Mouse (Mus musculus): ENCODE results near the gene Zfp108.
A peak's percentile ranks its signal among the peaks of the same experiment; 100 is the strongest.
"Not testable (repeated sequence)": the region's sequence is repeated elsewhere in the genome, so short reads cannot be mapped to it uniquely, and the experiment has no call there.

The Zfp108 gene

GRCm38 (mm10) chr7:24254633-24255474 lies at the start of gene Zfp108:
Gene Zfp108, plus strand, starts transcription at chr7:24254794.
- DNase-seq (ENCODE audit: low read depth, low spot score) = peak; percentile 84

GRCm38 (mm10) chr7:24207488-24208261 lies 46.9 kb upstream of the Zfp108 start:
- peak; percentile 62 for DNase-seq (ENCODE audit: low read depth, low spot score)

- no peak for DNase-seq (ENCODE audit: low read depth, low spot score)
Observed at GRCm38 (mm10) chr7:24208282-24208886, 46.2 kb upstream of the Zfp108 start.

- DNase-seq (ENCODE audit: low read depth, low spot score) = no peak
Observed at GRCm38 (mm10) chr7:24210296-24210695, 44.3 kb upstream of the Zfp108 start.

GRCm38 (mm10) chr7:24211343-24211742 lies 43.3 kb upstream of the Zfp108 start, which contains the start of gene Zfp111:
Gene Zfp111, minus strand, starts transcription at chr7:24211443.
- DNase-seq (ENCODE audit: low read depth, low spot score) = no peak

GRCm38 (mm10) chr7:24237040-24237791 lies 17.4 kb upstream of the Zfp108 start, which contains the start of gene Zfp109:
Gene Zfp109, minus strand, starts transcription at chr7:24237560.
- DNase-seq (ENCODE audit: low read depth, low spot score) = peak; percentile 42

- no peak for DNase-seq (ENCODE audit: low read depth, low spot score)
Observed at GRCm38 (mm10) chr7:24253779-24254615, 597 bp upstream of the Zfp108 start.

GRCm38 (mm10) chr7:24259306-24259999 lies 4.9 kb downstream of the Zfp108 start:
- DNase-seq (ENCODE audit: low read depth, low spot score) = no peak

- DNase-seq (ENCODE audit: low read depth, low spot score) = no peak
Observed at GRCm38 (mm10) chr7:24260000-24260312, 5.4 kb downstream of the Zfp108 start.

GRCm38 (mm10) chr7:24268176-24269155 lies 13.9 kb downstream of the Zfp108 start:
- DNase-seq (ENCODE audit: low read depth, low spot score) = no peak

- DNase-seq (ENCODE audit: low read depth, low spot score) = no peak
Observed at GRCm38 (mm10) chr7:24269256-24269655, 14.7 kb downstream of the Zfp108 start.

- no peak for DNase-seq (ENCODE audit: low read depth, low spot score)
Observed at GRCm38 (mm10) chr7:24269667-24270287, 15.2 kb downstream of the Zfp108 start.

GRCm38 (mm10) chr7:24270288-24270672 lies 15.7 kb downstream of the Zfp108 start, which contains the start of gene Zfp93:
Gene Zfp93, plus strand, starts transcription at chr7:24270420.
- DNase-seq (ENCODE audit: low read depth, low spot score) = peak; percentile 76

GRCm38 (mm10) chr7:24271191-24271590 lies 16.6 kb downstream of the Zfp108 start:
- no peak for DNase-seq (ENCODE audit: low read depth, low spot score)

- no peak for DNase-seq (ENCODE audit: low read depth, low spot score)
Observed at GRCm38 (mm10) chr7:24274456-24274855, 19.9 kb downstream of the Zfp108 start.

- DNase-seq (ENCODE audit: low read depth, low spot score) = not testable (repeated sequence)
Observed at GRCm38 (mm10) chr7:24278771-24279170, 24.2 kb downstream of the Zfp108 start.

- no peak for DNase-seq (ENCODE audit: low read depth, low spot score)
Observed at GRCm38 (mm10) chr7:24280031-24280857, 25.6 kb downstream of the Zfp108 start.

- no peak for DNase-seq (ENCODE audit: low read depth, low spot score)
Observed at GRCm38 (mm10) chr7:24280858-24281145, 26.2 kb downstream of the Zfp108 start.
